Mouse (Mus musculus): ENCODE data around the gene Elmo1.
"Not testable (repeated sequence)": the region's sequence is repeated elsewhere in the genome, so short reads cannot be mapped to it uniquely, and the experiment has no call there.

Elmo1 gene

GRCm38 (mm10) chr13:20555853-20556452 lies 465.6 kb downstream of the Elmo1 start:
- no peak for DNase-seq

GRCm38 (mm10) chr13:20556739-20557138 lies 466.3 kb downstream of the Elmo1 start:
- no peak for DNase-seq

DNA sequence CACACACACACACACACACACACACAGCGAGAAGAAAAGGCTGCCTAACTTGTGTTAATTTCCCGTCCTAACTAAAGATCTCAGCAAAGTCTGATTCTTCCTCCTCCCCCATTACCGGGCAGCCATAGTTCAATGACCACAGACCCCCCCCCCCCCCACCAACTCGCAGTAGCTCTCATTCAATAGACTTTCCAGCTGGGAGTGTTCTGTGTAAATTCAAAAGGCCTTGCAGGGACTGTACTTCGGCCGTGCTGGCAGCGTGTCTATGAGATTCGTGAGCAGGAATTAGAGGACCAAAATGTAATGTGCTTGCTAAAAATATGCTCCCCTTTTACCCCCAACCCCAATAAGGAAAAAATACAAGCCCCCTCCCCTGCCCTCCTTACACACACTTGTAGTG lies 466.8 kb downstream of the Elmo1 start:
- DNase-seq: no peak

GRCm38 (mm10) chr13:20558376-20558775 lies 468.0 kb downstream of the Elmo1 start:
- peak; percentile 83 for DNase-seq

GRCm38 (mm10) chr13:20564414-20564813 lies 474.0 kb downstream of the Elmo1 start:
- no peak for DNase-seq

- no peak for DNase-seq
These were observed 484.8 kb downstream of the Elmo1 start for GRCm38 (mm10) chr13:20575186-20575585.

DNA sequence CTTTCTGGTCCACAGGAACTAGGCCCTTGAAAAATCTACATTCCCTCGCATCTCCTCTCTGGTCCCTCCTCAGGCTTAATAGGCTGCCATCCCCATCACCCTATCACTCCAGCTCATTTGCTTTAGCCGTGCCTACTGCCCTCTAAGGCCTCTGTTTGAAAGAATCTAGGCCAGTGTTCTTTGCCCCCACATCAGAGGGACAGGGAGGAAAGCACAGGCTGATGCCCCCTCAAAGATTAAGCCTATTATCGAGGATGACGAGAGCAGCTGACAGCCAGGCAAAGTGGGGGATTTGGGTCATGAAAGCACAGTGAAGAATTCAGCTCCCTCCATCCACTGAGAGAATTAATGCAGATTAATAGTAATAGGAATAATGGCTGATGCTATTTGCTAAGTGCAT lies 495.5 kb downstream of the Elmo1 start:
- DNase-seq: no peak

GRCm38 (mm10) chr13:20586462-20586861 lies 496.1 kb downstream of the Elmo1 start:
- no peak for DNase-seq

DNA sequence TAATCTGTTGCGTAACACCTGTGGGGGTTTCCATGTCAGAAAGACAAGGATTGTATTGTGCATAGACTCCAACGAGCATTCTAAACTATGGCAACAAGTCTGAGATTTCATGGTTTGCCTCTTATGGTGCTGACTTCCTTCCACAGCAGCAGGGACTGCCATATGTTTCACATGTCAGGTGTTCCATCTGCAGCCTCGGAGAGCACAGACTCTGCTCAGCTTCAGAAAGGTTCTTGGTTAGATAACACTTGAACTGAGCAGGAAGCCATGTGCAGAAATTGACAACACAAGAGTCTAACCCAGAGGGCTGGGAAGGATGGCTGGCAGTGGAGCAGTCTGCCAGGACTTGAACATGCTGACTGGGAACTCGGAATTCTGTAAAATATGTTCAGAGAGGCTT lies 500.6 kb downstream of the Elmo1 start:
- DNase-seq: peak; percentile 19

- peak; percentile 30 for DNase-seq
These were observed 506.9 kb downstream of the Elmo1 start for GRCm38 (mm10) chr13:20597307-20597706.

- DNase-seq: no peak
These were observed 508.2 kb downstream of the Elmo1 start for GRCm38 (mm10) chr13:20598618-20599017.

DNA sequence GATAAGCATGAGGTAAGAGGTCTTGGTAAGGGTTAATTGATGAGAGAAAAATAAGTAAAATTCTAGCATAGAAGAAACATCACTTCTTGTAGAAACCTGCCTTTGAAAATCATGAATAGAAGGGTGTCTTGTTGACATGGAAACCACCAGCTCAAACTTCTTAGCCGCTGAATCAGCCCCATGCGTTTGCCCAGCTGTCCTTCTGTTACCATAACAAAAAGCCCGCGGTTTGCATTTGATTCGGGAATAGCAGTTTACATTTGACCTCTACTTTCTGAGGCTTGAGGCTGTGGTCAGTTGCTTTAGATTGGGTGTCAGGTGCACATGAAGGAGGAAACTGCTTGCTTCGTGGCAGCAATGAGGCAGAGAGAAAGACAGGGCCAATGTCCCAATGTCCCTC lies 509.9 kb downstream of the Elmo1 start:
- no peak for DNase-seq

GRCm38 (mm10) chr13:20601421-20601820 lies 511.0 kb downstream of the Elmo1 start:
- no peak for DNase-seq

- peak; percentile 21 for DNase-seq
These were observed 516.5 kb downstream of the Elmo1 start for GRCm38 (mm10) chr13:20606891-20607290.

GRCm38 (mm10) chr13:20609003-20609688 lies 518.8 kb downstream of the Elmo1 start:
- DNase-seq: no peak

DNA sequence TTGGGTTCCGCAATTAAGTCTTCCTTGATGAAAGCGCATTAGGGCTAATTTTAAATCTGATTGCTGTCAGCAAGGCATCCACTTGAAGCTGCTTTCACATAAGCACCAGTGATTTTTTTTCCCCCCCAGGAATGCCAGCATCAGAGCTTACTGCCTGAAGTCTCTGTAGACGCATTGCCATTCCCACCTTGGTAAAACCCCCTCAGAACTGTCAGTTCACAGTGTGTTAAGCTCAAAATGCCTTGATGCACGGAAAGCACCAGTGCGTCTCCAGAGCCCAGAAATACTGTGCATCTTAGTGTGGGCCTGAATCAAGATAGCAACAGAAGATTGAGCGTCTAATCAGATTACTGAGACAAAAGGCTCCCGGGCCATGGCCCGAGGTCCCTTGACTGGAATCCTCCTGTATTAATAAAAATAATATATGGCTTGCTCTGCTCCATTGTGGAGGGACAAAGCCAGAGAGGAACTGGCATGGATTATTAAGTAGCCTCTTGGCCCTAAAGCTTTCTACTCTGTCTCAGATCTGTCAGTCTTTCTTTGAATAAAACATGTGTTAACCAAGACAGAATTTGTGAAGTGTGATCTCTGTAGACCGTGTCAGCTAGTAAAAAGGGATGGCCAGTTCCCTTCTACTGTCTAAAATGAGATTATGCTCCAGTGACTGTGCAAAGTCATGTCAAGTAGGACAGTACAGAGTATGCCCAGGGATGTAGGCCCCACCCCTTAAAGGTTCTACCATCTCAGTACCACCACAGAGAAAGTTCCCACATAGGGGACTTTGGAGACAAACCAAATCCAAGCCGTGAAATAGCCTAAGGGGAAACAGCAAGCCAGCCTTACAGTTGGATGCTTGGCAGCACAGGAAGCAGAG lies 525.4 kb downstream of the Elmo1 start:
- DNase-seq: no peak

- DNase-seq: peak; percentile 20
These were observed 529.5 kb downstream of the Elmo1 start for GRCm38 (mm10) chr13:20619946-20620345.

DNA sequence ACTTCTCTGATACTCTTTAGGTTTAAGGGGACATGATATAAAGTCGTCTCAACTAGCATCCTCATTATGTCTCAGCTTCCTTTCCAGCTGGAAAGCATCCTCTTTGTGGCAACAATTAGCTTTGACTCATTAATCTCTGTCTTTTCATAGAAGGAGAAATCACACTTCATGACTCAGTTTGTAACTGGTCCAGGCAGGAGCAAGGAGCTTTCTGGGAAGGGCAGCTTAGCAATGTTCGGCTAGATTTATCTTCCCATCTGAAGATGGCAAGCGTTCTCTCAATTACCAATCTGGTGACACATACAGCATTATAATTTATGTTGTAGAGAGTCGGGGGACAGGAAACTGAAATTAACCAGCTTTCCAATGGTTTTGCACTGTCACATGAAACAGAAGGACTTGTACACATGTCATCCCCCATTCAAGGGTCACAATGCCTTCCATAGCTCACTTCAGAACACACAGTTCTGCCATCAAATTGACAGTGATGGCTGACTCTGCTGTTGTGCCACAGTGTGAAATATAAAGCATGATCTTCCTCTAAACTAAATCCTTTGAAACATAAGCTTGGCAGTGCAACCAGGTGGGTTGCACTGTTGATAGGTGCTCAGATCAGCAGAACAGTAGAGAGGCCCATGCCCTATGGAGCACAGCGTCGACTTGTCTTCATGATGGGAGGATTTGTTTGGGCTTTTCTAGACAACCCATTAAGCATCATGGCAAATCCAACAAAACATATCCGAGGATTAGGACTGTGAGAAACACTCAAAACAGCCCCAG lies 532.9 kb downstream of the Elmo1 start:
- no peak for DNase-seq

DNA sequence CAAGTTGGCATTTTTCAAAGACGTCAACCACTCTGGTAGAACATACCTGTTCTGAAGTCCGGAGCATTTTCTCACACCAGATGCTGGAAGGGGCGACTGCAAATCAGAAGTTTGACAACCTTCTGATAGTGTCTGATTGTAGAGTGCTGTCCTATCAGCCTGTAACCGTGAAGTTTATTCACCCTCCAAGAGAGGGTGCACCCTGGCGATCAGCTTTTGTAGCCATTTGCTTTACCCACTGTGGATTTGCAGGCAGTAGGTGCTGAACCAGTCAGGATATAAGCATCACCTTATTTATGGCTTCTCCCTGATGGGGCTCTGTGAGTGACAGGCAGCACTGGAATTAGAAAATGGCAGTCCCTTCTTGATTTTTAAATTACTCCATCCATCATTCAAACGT lies 537.4 kb downstream of the Elmo1 start:
- DNase-seq: no peak

DNA sequence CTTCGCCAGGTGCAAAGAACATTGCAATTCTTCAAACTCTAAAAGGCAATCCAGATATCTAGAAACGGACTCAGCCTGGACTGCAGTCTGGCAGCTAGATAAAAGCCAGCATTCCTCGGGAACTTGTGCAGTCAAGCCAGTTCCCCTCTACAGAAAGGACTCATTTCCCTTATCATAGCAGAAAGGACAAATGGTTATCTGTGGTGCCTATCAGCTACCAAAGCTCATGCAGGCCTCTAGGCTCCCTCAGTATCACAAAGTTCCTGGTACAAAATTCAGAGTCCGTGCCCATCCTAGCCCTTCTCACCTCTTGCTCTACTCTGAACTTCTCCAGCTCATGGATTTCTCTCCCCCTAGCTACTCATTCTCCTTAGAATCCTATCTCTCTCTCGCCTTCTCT lies 542.1 kb downstream of the Elmo1 start:
- no peak for DNase-seq

DNA sequence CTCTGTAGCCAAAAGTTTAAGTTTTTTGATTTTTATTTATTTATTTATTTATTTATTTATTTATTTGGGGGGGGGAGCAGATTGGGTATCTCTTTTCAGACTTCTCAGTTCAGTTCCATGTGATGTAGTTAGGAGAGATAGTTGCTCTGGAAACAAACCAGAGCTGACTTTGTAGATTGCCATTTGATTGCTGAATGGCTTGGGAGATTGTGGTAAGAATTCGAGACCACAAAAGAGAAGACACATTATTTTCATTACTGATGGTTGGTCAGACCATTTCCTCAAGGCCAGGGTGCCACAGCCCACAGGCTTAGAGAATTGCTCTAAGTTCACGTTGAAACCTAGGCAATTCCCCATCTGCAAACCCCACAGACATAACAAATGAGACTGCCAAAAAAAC lies 544.3 kb downstream of the Elmo1 start:
- not testable (repeated sequence) for DNase-seq

- DNase-seq: peak; percentile 47
These were observed 545.2 kb downstream of the Elmo1 start for GRCm38 (mm10) chr13:20635646-20636045.
